Mouse (Mus musculus) kidney, embryonic 14.5 days (tissue): ENCODE results near the gene Gstm6. TPM values are rescaled to one million over a fixed set of nuclear protein-coding genes. Genes with fewer than 3 reads are reported as not detected.
"Not testable (repeated sequence)": the region's sequence is repeated elsewhere in the genome, so short reads cannot be mapped to it uniquely, and the experiment has no call there.

Source experiments
- ATAC-seq: fragments of 200-750 bp; cut with Nextera tagmentation; 2 replicates; pipeline ENCODE4 v1.8.0; 2017; ENCODE audit warnings: moderate number of reproducible peaks, mild to moderate bottlenecking, moderate TSS enrichment, moderate library complexity; ENCODE audit not compliant: low FRiP score, low TSS enrichment
- H3K27ac ChIP-seq: fragments of 300-500 bp; sonication (generic); 2 replicates; pipeline ENCODE4 v1.5.1; 2014; ENCODE audit warnings: low read depth, mild to moderate bottlenecking, low read length, moderate library complexity, mixed read lengths
- H3K27me3 ChIP-seq: fragments of 300-500 bp; sonication (generic); 2 replicates; pipeline ENCODE4 v1.6.1; 2014; ENCODE audit warnings: mild to moderate bottlenecking, low read length; ENCODE audit not compliant: control insufficient read depth, insufficient read depth
- H3K36me3 ChIP-seq: fragments of 300-500 bp; sonication (generic); 2 replicates; pipeline ENCODE4 v1.6.1; 2014; ENCODE audit warnings: low read length, mixed read lengths; ENCODE audit not compliant: control insufficient read depth, insufficient read depth
- H3K4me1 ChIP-seq: fragments of 300-500 bp; sonication (generic); 2 replicates; pipeline ENCODE4 v1.6.1; 2014; ENCODE audit warnings: low read length, mixed read lengths; ENCODE audit not compliant: control insufficient read depth, insufficient read depth
- H3K4me2 ChIP-seq: fragments of 300-500 bp; sonication (generic); replicated peaks from 2 replicates; pipeline ENCODE4 v1.6.1; 2014; ENCODE audit warnings: low read depth, mild to moderate bottlenecking, low read length
- H3K4me3 ChIP-seq: fragments of 300-500 bp; sonication (generic); 2 replicates; pipeline ENCODE4 v1.5.1; 2014; ENCODE audit warnings: mild to moderate bottlenecking, low read length
- H3K9ac ChIP-seq: fragments of 300-500 bp; sonication (generic); 2 replicates; pipeline ENCODE4 v1.6.1; 2014; ENCODE audit warnings: low read depth, mild to moderate bottlenecking, low read length, moderate library complexity
- H3K9me3 ChIP-seq: fragments of 300-500 bp; sonication (generic); 2 replicates; pipeline ENCODE4 v1.6.1; 2016; ENCODE audit warnings: low read length; ENCODE audit not compliant: control insufficient read depth
- WGBS: fragments of 180-500 bp; shearing (Covaris S2); extraction: QIAGEN DNeasy Blood & Tissue Kit; methylation state at CpG from one replicate; pipeline ENCODE4 v1.1.7; 2014; 5-methylcytosine and 5-hydroxymethylcytosine counted together
- polyA plus RNA-seq: library from polyadenylated mRNA; unstranded; fragments of >200 nt; fragmentation: Nextera tagmentation; extraction: Ambion mirVana; gene quantifications from 2 replicates; pipeline ENCODE4 v1.2.1, GENCODE M21; 2014

Gene Gstm6
- polyA plus RNA-seq, 1 experiment from 2014 or later = 5.7 TPM

- H3K4me3 ChIP-seq = peak overlapping the region; percentile 69
- peak overlapping the region; percentile 36; the same call in 1 of the 2 replicates for H3K9ac ChIP-seq
- H3K4me2 ChIP-seq = peak overlapping the region; percentile 80
- no peaks in the 10 kb centered on the region for H3K9me3 ChIP-seq
- H3K27ac ChIP-seq = no peak overlapping the region
- H3K4me1 ChIP-seq = no peaks in the 10 kb centered on the region
- H3K36me3 ChIP-seq = peaks cover 4% of the 10 kb centered on the region; the same call in 1 of the 2 replicates
- no peaks in the 10 kb centered on the region for H3K27me3 ChIP-seq
- ATAC-seq = peak; percentile 51; the same call in 1 of the 2 replicates
- WGBS = 6% methylated on average over 6 of the region's 6 CpGs
These were observed 48.3 kb downstream of the Gstm6 start for GRCm38 (mm10) chr3:107895194-107895719.

GRCm38 (mm10) chr3:107889236-107889635 is 54.3 kb downstream of the Gstm6 start:
- not testable (repeated sequence) for H3K4me2 ChIP-seq, H3K27me3 ChIP-seq, H3K4me3 ChIP-seq, H3K9me3 ChIP-seq, H3K36me3 ChIP-seq, ATAC-seq, H3K4me1 ChIP-seq, H3K9ac ChIP-seq, H3K27ac ChIP-seq
- WGBS = 81% methylated on average over 2 of the region's 2 CpGs

Other genes with a start within 250 kb of the Gstm6 start
- gene Ahcyl1, start 247.2 kb downstream of the Gstm6 start, polyA plus RNA-seq = 73.8 and 119 TPM in 2 replicates
- gene Csf1, start 183.3 kb downstream of the Gstm6 start, polyA plus RNA-seq = 3.9 and 8.5 TPM in 2 replicates
- gene Eps8l3, start 66.5 kb downstream of the Gstm6 start, polyA plus RNA-seq = not detected in 2 replicates
- 174 and 223 TPM in 2 replicates for gene Gstm5, start 47.9 kb downstream of the Gstm6 start, polyA plus RNA-seq
- 18.6 and 22.6 TPM in 2 replicates for gene Gstm7, start 11.9 kb downstream of the Gstm6 start, polyA plus RNA-seq
- gene Gstm3, start 25.5 kb upstream of the Gstm6 start, polyA plus RNA-seq = 0.16 TPM in 1 of 2 replicates, not detected in the other
- 76.2 and 79.8 TPM in 2 replicates for gene Gstm2, start 42.7 kb upstream of the Gstm6 start, polyA plus RNA-seq
- 63.0 and 73.6 TPM in 2 replicates for gene Gstm1, start 74.2 kb upstream of the Gstm6 start, polyA plus RNA-seq
- gene Gstm4, start 101.1 kb upstream of the Gstm6 start, polyA plus RNA-seq = 17.2 and 18.4 TPM in 2 replicates
- 36.8 and 43.4 TPM in 2 replicates for gene Ampd2, start 142.9 kb upstream of the Gstm6 start, polyA plus RNA-seq
- gene Gnat2, start 149.0 kb upstream of the Gstm6 start, polyA plus RNA-seq = 1.5 and 2.1 TPM in 2 replicates
- gene Gnai3, start 202.4 kb upstream of the Gstm6 start, polyA plus RNA-seq = 115 and 181 TPM in 2 replicates
- gene Gpr61, start 211.1 kb upstream of the Gstm6 start, polyA plus RNA-seq = 0.09 and 0.18 TPM in 2 replicates
- gene Amigo1, start 242.6 kb upstream of the Gstm6 start, polyA plus RNA-seq = 3.0 and 3.7 TPM in 2 replicates